Mouse (Mus musculus) testis, adult 2 months (tissue): ENCODE results near the gene Gfpt1.

ENCODE experiments used
- CTCF ChIP-seq: fragments of 200-500 bp; IDR thresholded peaks from 2 replicates; pipeline ENCODE4 v1.5.1; 2012; ENCODE audit warnings: low read depth, mild to moderate bottlenecking, inconsistent platforms, low read length, moderate library complexity; ENCODE audit not compliant: control insufficient read depth, insufficient read depth, insufficient replicate concordance
- POLR2A ChIP-seq: fragments of 200-500 bp; IDR thresholded peaks from 2 replicates; pipeline ENCODE4 v1.6.1; 2012; ENCODE audit warnings: low read depth, mild to moderate bottlenecking, inconsistent platforms, low read length, moderate library complexity; ENCODE audit not compliant: control insufficient read depth

GRCm38 (mm10) chr6:87085026-87085425 lies 42.4 kb downstream of the Gfpt1 start:
- TF ChIP-seq CTCF (no peak), POLR2A (no peak)
